Mouse (Mus musculus) MEL (cell line): Measurements from ENCODE around the gene 1700003F12Rik. TPM values are rescaled to one million over a fixed set of nuclear protein-coding genes. Genes with fewer than 3 reads are reported as not detected.

Source experiments
- DNase-seq: peaks from one replicate; pipeline ENCODE4 v3.0.0; 2011; ENCODE audit warnings: low read depth, low spot score
- H3K27ac ChIP-seq: 2 replicates; pipeline ENCODE4 v1.5.1; 2012; ENCODE audit warnings: low read depth, mild to moderate bottlenecking, control low read depth, low read length, moderate library complexity; ENCODE audit not compliant: control insufficient read depth
- H3K27me3 ChIP-seq, 2 experiments: fragments of 150-350 bp in 1 of 2; sonication (generic) in 1 of 2; 2 replicates each; pipeline ENCODE4 v1.6.1; 2012; ENCODE audit warnings: low read length in 2 of 2, mild to moderate bottlenecking in 2 of 2, improper control_type of control experiment in 1 of 2, moderate library complexity in 1 of 2; ENCODE audit not compliant: insufficient read depth in 2 of 2, control insufficient read depth in 1 of 2
- H3K36me3 ChIP-seq, 2 experiments: 2 replicates each; pipeline ENCODE4 v1.6.1; 2012 to 2014; ENCODE audit warnings: low read length in 2 of 2, improper control_type of control experiment in 1 of 2, inconsistent platforms in 1 of 2, mild to moderate bottlenecking in 1 of 2; ENCODE audit not compliant: insufficient read depth in 2 of 2, control insufficient read depth in 1 of 2
- H3K4me1 ChIP-seq, 2 experiments: fragments of 150-350 bp in 1 of 2; sonication (generic) in 1 of 2; 2 replicates each; pipeline ENCODE4 v1.6.1; 2012; ENCODE audit warnings: low read length in 2 of 2, improper control_type of control experiment in 1 of 2, mild to moderate bottlenecking in 1 of 2; ENCODE audit not compliant: insufficient read depth in 2 of 2, control insufficient read depth in 1 of 2
- H3K4me3 ChIP-seq, 2 experiments: fragments of 150-350 bp in 1 of 2; sonication (generic) in 1 of 2; 2 replicates each; pipeline ENCODE4 v1.5.1; 2012; ENCODE audit warnings: low read depth in 2 of 2, low read length in 2 of 2, mild to moderate bottlenecking in 2 of 2, moderate library complexity in 2 of 2, control low read depth in 1 of 2, improper control_type of control experiment in 1 of 2; ENCODE audit not compliant: control insufficient read depth in 1 of 2, insufficient read depth in 1 of 2
- H3K79me2 ChIP-seq: 2 replicates; pipeline ENCODE4 v1.6.1; 2012; ENCODE audit warnings: mild to moderate bottlenecking, low read length, moderate library complexity; ENCODE audit not compliant: control insufficient read depth, poor library complexity, insufficient read depth
- H3K9ac ChIP-seq: 2 replicates; pipeline ENCODE4 v1.6.1; 2012; ENCODE audit warnings: low read depth, mild to moderate bottlenecking, control low read depth, low read length, moderate library complexity; ENCODE audit not compliant: control insufficient read depth, poor library complexity, severe bottlenecking
- H3K9me3 ChIP-seq: fragments of 150-350 bp; sonication (generic); replicated peaks from 2 replicates; pipeline ENCODE4 v1.6.1; 2012; ENCODE audit warnings: mild to moderate bottlenecking, low read length, improper control_type of control experiment, moderate library complexity; ENCODE audit not compliant: insufficient read depth
- BHLHE40 ChIP-seq: IDR thresholded peaks from 2 replicates; pipeline ENCODE4 v1.6.1; 2012; ENCODE audit warnings: low read depth, mild to moderate bottlenecking, inconsistent platforms, low read length, improper control_type of control experiment, borderline replicate concordance
- CHD1 ChIP-seq: IDR thresholded peaks from 2 replicates; pipeline ENCODE4 v1.6.1; 2012; ENCODE audit warnings: low read depth, mild to moderate bottlenecking, inconsistent platforms, low read length, improper control_type of control experiment
- E2F4 ChIP-seq: IDR thresholded peaks from 2 replicates; pipeline ENCODE4 v1.6.1; 2011; ENCODE audit warnings: low read depth, low read length, improper control_type of control experiment, borderline replicate concordance
- ETS1 ChIP-seq: IDR thresholded peaks from 2 replicates; pipeline ENCODE4 v1.6.1; 2012; ENCODE audit warnings: low read depth, mild to moderate bottlenecking, inconsistent platforms, low read length, improper control_type of control experiment, moderate library complexity
- GATA1 ChIP-seq: IDR thresholded peaks from 2 replicates; pipeline ENCODE4 v1.6.1; 2011; ENCODE audit warnings: low read depth, low read length, improper control_type of control experiment
- HCFC1 ChIP-seq: IDR thresholded peaks from 2 replicates; pipeline ENCODE4 v1.6.1; 2012; ENCODE audit warnings: low read depth, mild to moderate bottlenecking, inconsistent platforms, low read length, improper control_type of control experiment, moderate library complexity
- MXI1 ChIP-seq: IDR thresholded peaks from 2 replicates; pipeline ENCODE4 v1.6.1; 2011; ENCODE audit warnings: mild to moderate bottlenecking, low read depth, low read length, improper control_type of control experiment
- MYC ChIP-seq: IDR thresholded peaks from 2 replicates; pipeline ENCODE4 v1.6.1; 2011; ENCODE audit warnings: low read depth, mild to moderate bottlenecking, low read length, improper control_type of control experiment, moderate library complexity
- NELFE ChIP-seq: IDR thresholded peaks from 2 replicates; pipeline ENCODE4 v1.6.1; 2011; ENCODE audit warnings: low read depth, low read length, improper control_type of control experiment
- NRF1 ChIP-seq: IDR thresholded peaks from 2 replicates; pipeline ENCODE4 v1.6.1; 2014; ENCODE audit warnings: low read depth, mild to moderate bottlenecking, inconsistent platforms, low read length, improper control_type of control experiment, moderate library complexity; ENCODE audit not compliant: poor library complexity, insufficient read depth, severe bottlenecking
- POLR2A ChIP-seq, 2 experiments: IDR thresholded peaks; 2 replicates each; pipeline ENCODE4 v1.6.1; 2011 to 2012; ENCODE audit warnings: low read length in 2 of 2, mild to moderate bottlenecking in 2 of 2, control low read depth in 1 of 2, improper control_type of control experiment in 1 of 2, low read depth in 1 of 2, moderate library complexity in 1 of 2; ENCODE audit not compliant: control insufficient read depth in 1 of 2, insufficient read depth in 1 of 2, poor library complexity in 1 of 2
- POLR2AphosphoS5 ChIP-seq: IDR thresholded peaks from 2 replicates; pipeline ENCODE4 v1.6.1; 2012; ENCODE audit warnings: low read depth, borderline replicate concordance, mild to moderate bottlenecking, inconsistent platforms, low read length, moderate library complexity, mixed read lengths
- RCOR1 ChIP-seq: IDR thresholded peaks from 2 replicates; pipeline ENCODE4 v1.6.1; 2012; ENCODE audit warnings: low read depth, mild to moderate bottlenecking, inconsistent platforms, low read length, improper control_type of control experiment
- SIN3A ChIP-seq: IDR thresholded peaks from 2 replicates; pipeline ENCODE4 v1.6.1; 2012; ENCODE audit warnings: low read length, improper control_type of control experiment, inconsistent platforms
- UBTF ChIP-seq: IDR thresholded peaks from 2 replicates; pipeline ENCODE4 v1.6.1; 2012; ENCODE audit warnings: low read depth, mild to moderate bottlenecking, inconsistent platforms, low read length, improper control_type of control experiment, moderate library complexity, borderline replicate concordance; ENCODE audit not compliant: insufficient read depth
- USF1 ChIP-seq: IDR thresholded peaks from 2 replicates; pipeline ENCODE4 v1.6.1; 2014; ENCODE audit warnings: low read depth, mild to moderate bottlenecking, inconsistent platforms, low read length, improper control_type of control experiment, moderate library complexity
- USF2 ChIP-seq, 2 experiments: IDR thresholded peaks; 2 replicates each; pipeline ENCODE4 v1.6.1; 2011 to 2012; ENCODE audit warnings: improper control_type of control experiment in 2 of 2, low read length in 2 of 2, borderline replicate concordance in 1 of 2, inconsistent platforms in 1 of 2, low read depth in 1 of 2, mild to moderate bottlenecking in 1 of 2; ENCODE audit not compliant: insufficient read depth in 1 of 2
- ZC3H11A ChIP-seq: IDR thresholded peaks from 2 replicates; pipeline ENCODE4 v1.6.1; 2012; ENCODE audit warnings: low read depth, mild to moderate bottlenecking, inconsistent platforms, low read length, improper control_type of control experiment
- ZKSCAN1 ChIP-seq: IDR thresholded peaks from 2 replicates; pipeline ENCODE4 v1.6.1; 2012; ENCODE audit warnings: low read depth, mild to moderate bottlenecking, inconsistent platforms, low read length, improper control_type of control experiment, moderate library complexity
- ZMIZ1 ChIP-seq: IDR thresholded peaks from 2 replicates; pipeline ENCODE4 v1.6.1; 2012; ENCODE audit warnings: low read depth, mild to moderate bottlenecking, inconsistent platforms, low read length, improper control_type of control experiment, moderate library complexity
- ZNF384 ChIP-seq: IDR thresholded peaks from 2 replicates; pipeline ENCODE4 v1.6.1; 2012; ENCODE audit warnings: low read depth, mild to moderate bottlenecking, inconsistent platforms, low read length, improper control_type of control experiment
- polyA plus RNA-seq, 2 experiments: library from polyadenylated mRNA; stranded (reverse) in 1 of 2; unstranded in 1 of 2; fragments of >175 nt in 1 of 2; fragments of >200 nt in 1 of 2; gene quantifications; 2 replicates each; pipeline versions ENCODE4 v1.2.1 to v1.2.4; 2012; ENCODE audit warnings: low replicate concordance in 2 of 2, low read depth in 1 of 2; ENCODE audit not compliant: insufficient read length in 2 of 2, insufficient read depth in 1 of 2, missing spikeins in 1 of 2
- total RNA-seq: library from RNA; depleted of rRNA; stranded (reverse); fragments of 300-350 nt; gene quantifications from 2 replicates; pipeline ENCODE4 v1.2.3, GENCODE M21; 2012

1700003F12Rik gene
- total and polyA plus RNA-seq, 3 experiments = 0.42 to 0.72 TPM; not detected in 1

DNA sequence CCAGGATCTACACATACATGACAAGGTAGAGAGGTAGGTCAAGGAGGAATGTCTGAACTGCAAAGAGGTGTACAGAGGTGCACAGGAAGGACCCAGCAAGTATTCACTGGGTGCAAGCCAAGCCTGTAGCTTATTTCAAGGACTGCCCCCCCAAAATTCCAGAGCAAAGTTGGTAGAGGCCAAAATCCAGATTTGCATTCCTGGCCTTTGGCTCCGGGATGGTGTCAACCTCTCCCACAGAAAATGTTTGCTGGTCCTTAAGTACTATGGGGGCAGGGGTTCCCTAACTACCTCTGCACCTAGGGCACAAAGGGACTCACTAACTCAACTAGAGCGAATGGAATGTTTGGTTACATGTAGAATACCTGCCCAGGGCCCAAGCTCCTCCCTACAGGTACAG, 20.9 kb downstream of the 1700003F12Rik start:
- no peaks in the 10 kb centered on the region for H3K9me3 ChIP-seq
- no peaks in the 10 kb centered on the region for H3K27me3 ChIP-seq
- peaks cover 0 to 23% of the 10 kb centered on the region in 2 experiments; a peak in 3 of 4 replicates for H3K4me1 ChIP-seq
- H3K4me3 ChIP-seq = peak overlapping the region; percentile 68 to 72
- H3K27ac ChIP-seq = peak overlapping the region; percentile 98
- H3K79me2 ChIP-seq = peaks cover 32% of the 10 kb centered on the region
- peak overlapping the region; percentile 86 for H3K9ac ChIP-seq
- TF ChIP-seq BHLHE40 = no peak
- no peak for TF ChIP-seq NRF1
- TF ChIP-seq MXI1 = no peak
- H3K36me3 ChIP-seq = peaks cover 5 to 23% of the 10 kb centered on the region in 2 experiments
- no peak for DNase-seq

DNA sequence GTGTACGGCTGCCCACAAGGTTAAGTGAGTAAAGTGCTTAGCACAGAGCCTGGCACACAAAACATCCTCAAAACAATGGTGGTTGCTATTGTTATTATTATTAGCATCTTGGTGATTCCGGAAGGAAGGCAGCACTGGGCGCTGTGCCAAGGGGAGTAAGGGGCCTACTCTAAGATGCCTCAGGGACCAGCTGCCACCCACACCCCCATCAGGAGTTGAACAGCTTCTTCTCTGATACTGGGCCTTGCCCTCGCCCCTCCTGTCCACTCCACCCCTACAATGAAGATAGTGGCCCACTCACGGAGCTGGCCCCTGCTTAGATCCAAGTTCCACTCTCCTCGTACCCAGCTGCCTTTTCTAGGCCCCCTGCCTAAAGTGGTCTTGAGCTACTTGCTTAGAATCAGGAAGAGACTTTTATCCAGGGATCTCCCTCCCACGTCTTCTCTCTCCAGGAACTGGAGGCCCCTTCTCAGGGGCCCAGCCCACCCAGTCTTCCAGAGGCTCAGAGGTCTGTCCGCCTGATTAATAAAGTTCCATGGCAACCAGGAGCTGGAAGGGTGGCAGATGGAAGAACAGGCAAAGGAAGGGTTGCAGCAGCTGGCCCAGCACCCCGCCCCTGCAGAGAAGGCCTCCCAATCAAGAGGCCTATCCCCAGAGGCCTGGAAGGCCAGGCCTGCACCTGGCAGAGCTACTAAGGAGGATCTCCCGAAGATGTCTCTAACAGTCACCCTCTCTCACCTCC, 21.6 kb downstream of the 1700003F12Rik start:
- Histone ChIP-seq H3K36me3 (peaks cover 0 to 23% of the 10 kb centered on the region in 2 experiments; a peak in 2 of 4 replicates), H3K4me3 (peak overlapping the region; percentile 68 to 72), H3K27me3 (no peaks in the 10 kb centered on the region), H3K9ac (peak overlapping the region; percentile 86), H3K4me1 (peaks cover 0 to 23% of the 10 kb centered on the region in 2 experiments; a peak in 3 of 4 replicates), H3K27ac (peak overlapping the region; percentile 98), H3K9me3 (no peaks in the 10 kb centered on the region), H3K79me2 (peaks cover 32% of the 10 kb centered on the region)
- DNase-seq = peak; percentile 68
- TF ChIP-seq USF2 (IDR thresholded peaks at IDR 0.05; ENCODE audit: borderline replicate concordance in 1 of 2, insufficient read depth in 1 of 2, low read depth in 1 of 2, low read length in 2 of 2) = no peak
- TF ChIP-seq RCOR1 = 0 out of 2 replicates have a peak, but pooled peaks have one; percentile 18
- no peak for TF ChIP-seq ZNF384

DNA sequence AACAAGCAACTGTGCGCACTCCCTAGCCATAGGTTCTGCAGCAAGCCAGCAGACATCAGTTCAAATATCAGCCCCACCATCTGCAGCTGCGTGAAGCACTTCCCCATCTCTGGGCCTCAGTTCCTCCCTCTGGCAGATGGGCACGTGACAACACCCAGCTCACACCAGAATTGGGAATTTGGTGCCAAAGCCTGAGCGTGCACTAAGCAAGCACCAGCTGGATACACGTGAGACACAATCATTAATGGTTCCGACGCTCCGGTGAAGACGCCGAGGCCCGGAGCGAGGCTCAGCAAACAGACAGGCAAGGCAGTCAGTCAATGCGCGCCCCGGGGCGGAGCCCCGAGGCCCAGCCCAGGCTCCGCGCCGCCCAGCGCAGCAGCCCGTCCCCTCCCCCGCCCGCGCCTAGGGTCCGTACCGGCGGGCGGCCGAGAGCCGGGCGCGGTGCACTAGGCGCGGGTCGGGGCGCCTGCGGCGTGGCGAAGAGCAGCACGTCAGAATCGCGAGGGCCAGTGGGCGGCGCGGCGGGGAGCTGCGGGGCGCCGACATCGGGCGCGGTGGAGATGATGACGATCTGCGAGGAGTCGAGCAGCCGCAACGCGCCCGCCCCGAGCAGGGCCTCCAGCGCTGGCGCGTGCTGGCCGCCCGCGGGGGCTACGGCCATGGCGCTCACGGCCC, 22.3 kb downstream of the 1700003F12Rik start:
- H3K9ac ChIP-seq = peak overlapping the region; percentile 86
- H3K4me1 ChIP-seq = peaks cover 0 to 23% of the 10 kb centered on the region in 2 experiments; a peak in 3 of 4 replicates
- H3K79me2 ChIP-seq = peaks cover 32% of the 10 kb centered on the region
- DNase-seq = peak; percentile 96
- peaks cover 0 to 23% of the 10 kb centered on the region in 2 experiments; a peak in 2 of 4 replicates for H3K36me3 ChIP-seq
- no peaks in the 10 kb centered on the region for H3K9me3 ChIP-seq
- no peaks in the 10 kb centered on the region for H3K27me3 ChIP-seq
- H3K4me3 ChIP-seq = peak overlapping the region; percentile 68 to 72
- H3K27ac ChIP-seq = peak overlapping the region; percentile 98
- peak; percentile 76 for TF ChIP-seq RCOR1
- TF ChIP-seq ZNF384 = no peak
- peak; percentile 97 for TF ChIP-seq MXI1
- TF ChIP-seq UBTF = no peak
- no peak for TF ChIP-seq ZC3H11A
- TF ChIP-seq HCFC1 = peak; percentile 70
- TF ChIP-seq POLR2A (IDR thresholded peaks at IDR 0.05; ENCODE audit: control insufficient read depth in 1 of 2, insufficient read depth in 1 of 2, low read depth in 1 of 2, low read length in 2 of 2, poor library complexity in 1 of 2) = peak; percentile 39 to 70; a peak in 2 of 4 replicates
- no peak; the same call in 1 of the 2 replicates for TF ChIP-seq CHD1
- TF ChIP-seq GATA1 = peak; percentile 73
- peak; percentile 67 for TF ChIP-seq NELFE
- TF ChIP-seq USF1 = peak; percentile 99
- TF ChIP-seq ETS1 = peak; percentile 92
- TF ChIP-seq ZKSCAN1 = 0 out of 2 replicates have a peak, but pooled peaks have one; percentile 33
- peak; percentile 68; the same call in 1 of the 2 replicates for TF ChIP-seq POLR2AphosphoS5
- TF ChIP-seq ZMIZ1 = peak; percentile 50; the same call in 1 of the 2 replicates
- peak; percentile 94 for TF ChIP-seq MYC
- peak; percentile 98 for TF ChIP-seq SIN3A
- TF ChIP-seq E2F4 = no peak; the same call in 1 of the 2 replicates
